Mouse (Mus musculus): ENCODE data around the gene Auts2.

GRCm38 (mm10) chr5:132140816-132141215 is 402.3 kb downstream of the Auts2 start:
- TF ChIP-seq EP300 (IDR thresholded peaks at IDR 0.05; ENCODE audit: low read depth) (no peak), CTCF (IDR thresholded peaks at IDR 0.05; ENCODE audit: low read depth) (no peak)
